Mouse (Mus musculus) gonadal fat pad, adult 2 months (tissue): ENCODE data around the gene Cacng3. TPM values are rescaled to one million over a fixed set of nuclear protein-coding genes. Genes with fewer than 3 reads are reported as not detected.

Experiments
- DNase-seq: peaks from one replicate; pipeline ENCODE4 v3.0.0-alpha.2; 2012; ENCODE audit warnings: low read depth
- polyA plus RNA-seq: library from polyadenylated mRNA; depleted of rRNA; stranded (reverse); fragments of >200 nt; gene quantifications from 2 replicates; pipeline ENCODE4 v1.2.3, GENCODE M21; 2012

Gene Cacng3
- polyA plus RNA-seq, 1 experiment = not detected

DNA sequence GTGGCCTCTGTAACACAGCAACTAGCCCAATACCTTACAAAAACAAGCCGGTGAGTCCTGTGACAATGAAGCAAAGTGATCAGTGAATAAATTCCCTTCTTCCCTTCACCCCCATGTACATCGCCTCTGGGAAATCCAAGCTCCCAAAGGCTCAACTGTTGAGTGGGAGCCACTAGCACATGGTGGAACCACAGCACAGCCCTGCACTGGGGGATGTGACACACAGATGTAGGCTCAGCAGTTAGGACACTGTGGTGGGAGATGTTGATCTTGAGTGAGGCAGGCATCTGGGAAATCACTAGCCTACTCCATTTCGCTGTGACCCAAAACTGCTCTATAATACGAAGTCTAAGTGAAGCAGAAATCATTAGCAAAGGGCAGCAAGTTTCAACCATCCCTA lies 48.2 kb downstream of the Cacng3 start:
- no peak for DNase-seq

DNA sequence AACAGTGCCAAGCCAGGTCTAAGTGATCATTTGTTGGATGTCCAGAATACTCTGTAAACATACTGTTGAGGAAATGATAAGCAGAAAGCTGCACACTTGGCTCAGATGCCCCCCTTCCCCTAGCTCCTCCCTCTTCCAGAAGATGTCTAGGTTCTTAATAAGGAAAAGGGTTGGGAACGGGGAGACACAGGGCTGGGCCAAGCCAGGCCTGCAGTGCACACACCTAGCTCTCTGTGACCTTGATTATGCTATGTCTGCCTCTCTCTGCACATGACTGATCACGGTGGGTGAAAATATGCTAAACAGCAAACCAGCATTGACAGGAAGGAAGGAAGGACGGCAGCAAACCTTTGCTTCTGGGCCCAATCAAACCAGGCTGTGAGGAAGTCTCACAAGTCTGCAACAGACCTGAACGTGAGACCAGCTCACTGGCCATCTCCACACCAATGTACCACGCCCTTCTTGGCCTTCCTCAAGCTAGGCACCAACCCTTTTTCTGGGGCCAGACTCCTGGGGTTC lies 53.1 kb downstream of the Cacng3 start:
- DNase-seq = no peak

DNA sequence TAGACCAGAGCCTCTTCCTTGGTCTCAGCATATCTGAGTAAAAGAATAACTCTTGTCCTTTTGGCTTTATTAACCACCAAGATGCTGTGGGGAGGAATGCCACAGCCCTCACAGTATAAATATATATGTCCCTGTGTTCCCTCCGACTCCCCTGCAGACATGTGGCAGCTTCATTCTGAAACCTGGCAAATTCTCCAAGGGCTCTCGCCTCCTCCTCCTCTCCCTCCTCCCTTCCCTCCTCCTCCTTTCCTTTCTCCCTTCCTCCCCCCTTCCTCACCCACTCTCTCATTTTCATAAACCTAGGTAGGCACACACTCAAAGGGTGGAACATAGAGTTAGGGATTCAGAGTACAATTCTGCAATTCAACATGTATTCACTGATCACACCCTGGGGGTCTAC lies 56.1 kb downstream of the Cacng3 start:
- DNase-seq = no peak

DNA sequence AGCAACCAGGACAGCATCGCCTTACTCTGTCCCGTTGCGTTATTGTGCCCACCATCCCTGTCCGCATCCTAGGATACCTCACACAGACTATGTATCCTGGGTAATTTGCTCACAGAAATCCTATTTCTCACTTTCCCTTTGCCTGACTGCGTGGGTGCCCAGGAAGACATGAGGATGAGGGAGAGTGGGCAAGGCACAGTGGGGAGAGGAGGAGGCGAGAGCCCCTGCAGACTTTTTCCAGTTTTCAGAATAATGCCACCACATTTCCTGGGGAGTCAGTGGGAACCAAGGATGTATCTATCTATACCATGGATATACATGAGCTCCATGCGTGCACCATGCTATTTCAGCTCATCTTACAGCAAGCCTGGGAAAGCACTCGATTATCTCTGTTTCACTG lies 57.9 kb downstream of the Cacng3 start:
- no peak for DNase-seq

DNA sequence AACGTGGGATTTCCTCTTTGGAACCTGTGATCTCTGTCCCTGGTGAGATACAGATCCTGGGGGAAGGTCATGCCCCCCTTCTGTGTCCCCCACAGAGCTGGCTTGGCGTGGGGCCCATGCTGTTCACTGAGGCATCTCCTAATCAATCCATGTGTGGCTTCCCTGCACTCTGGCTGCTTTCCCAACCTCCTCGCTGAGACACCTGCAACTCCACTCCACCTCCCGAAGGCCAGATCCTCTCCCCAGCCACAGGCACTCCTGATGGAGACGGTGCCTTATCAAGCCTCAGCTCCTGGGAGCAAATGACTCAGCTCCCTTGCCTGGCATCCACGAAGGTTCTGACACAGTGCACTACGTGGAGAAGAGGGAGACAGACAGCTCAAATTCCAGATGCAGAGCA lies 58.6 kb downstream of the Cacng3 start:
- no peak for DNase-seq

DNA sequence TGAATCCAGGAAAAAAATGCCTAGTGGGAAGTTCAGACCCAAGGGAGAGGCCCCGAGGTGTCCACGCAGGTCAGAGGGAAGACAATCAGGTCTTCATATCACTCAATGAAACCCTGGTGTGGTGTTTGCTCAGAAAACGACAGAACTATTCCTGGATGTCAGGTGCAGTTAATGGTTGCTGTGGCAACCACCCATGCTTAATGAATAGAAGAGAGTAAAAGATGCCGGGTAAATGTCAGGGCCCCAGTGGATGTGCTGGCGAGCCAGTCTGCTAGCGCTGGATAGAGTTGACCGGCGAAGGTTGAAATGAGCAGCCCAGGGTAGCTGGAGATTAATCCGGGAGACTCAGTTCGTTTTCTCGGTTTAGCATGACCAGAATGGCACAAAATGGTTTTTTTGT lies 65.0 kb downstream of the Cacng3 start:
- DNase-seq = no peak

DNA sequence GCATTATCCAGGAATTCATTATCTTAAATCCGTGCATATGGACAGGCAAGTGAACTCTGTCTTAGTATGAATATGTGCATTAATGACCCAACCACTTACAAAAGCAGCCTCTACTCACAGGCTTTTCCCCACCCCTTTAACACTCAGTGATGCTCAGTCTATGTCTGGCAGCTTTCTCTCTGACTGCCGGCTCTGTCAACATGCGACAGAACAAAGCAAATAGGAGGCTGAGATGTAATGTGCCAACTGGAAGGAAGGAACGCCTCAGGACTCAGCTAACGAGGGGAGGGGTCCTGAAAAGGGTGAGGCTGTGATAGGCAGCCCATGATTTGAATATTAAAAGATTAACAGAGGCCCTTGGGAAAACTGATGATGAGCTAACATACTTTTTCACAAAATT lies 68.2 kb downstream of the Cacng3 start:
- no peak for DNase-seq

DNA sequence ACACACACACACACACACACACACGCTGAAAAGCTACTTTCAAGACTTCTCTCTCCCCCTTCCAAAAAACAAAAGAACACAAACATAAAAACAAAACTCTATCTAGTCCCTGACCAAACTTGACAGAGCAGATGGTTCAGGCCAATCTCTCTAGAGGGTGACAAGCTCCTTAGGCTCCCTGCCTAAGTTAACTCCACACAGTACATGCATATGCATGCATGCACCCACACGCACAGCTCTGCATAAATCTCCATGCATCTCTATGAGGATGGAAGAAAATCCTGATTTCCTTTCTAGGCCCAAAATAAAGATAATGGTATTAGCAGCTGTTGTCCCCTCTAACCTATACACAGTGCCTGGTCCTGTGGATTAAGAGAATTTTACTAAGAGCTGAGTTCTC lies 70.4 kb downstream of the Cacng3 start:
- no peak for DNase-seq

DNA sequence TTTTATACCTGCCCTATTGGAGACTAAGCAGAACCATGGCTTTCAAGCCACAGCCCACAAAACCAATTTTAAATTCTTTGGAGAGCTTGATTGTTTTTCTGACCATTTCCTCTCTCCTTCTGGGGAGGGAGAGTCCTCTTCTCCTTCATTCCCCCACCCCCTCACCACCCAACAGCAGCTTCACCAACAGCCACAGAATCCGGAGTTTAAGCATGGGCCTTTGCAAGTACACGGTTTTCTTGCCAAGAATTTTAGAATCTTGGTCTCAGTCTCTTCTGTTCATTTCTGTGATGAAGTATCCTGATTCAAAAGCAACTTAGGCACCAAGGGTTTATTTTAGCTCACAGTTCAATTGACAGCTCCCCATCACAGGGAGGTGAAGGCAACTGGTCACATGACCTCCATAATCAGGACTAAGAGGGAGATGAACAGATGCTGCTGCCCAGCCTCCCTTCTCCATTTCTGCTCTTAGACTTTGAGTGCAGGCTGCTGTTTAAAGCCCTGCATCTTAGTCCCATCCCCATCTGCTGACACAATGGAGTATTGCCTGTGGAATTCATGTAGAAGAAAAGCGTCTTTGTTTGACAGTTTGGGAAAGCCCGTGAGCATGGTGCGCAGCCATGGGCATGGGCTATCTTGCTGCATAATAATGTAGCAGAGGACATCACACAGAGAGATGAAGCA lies 85.8 kb downstream of the Cacng3 start:
- DNase-seq = no peak

DNA sequence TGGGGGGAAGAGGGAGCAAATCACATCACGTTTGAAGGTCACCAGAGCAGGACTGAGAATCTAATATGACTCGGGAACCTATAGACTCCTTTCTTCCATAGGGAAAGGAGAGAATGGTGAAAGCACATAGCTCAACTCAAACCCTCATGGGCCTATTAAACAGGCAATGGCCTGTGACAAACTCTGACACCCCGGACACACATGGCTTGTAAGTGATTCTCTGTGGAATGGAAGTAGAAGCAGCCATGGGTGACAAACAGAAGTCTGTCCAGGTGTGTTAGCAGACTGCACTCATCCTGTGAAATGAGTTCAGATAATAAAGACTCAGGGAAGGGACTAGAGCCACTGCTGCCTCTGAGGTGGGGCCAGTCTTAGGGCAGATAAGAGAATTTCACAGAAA lies 88.4 kb downstream of the Cacng3 start:
- no peak for DNase-seq

DNA sequence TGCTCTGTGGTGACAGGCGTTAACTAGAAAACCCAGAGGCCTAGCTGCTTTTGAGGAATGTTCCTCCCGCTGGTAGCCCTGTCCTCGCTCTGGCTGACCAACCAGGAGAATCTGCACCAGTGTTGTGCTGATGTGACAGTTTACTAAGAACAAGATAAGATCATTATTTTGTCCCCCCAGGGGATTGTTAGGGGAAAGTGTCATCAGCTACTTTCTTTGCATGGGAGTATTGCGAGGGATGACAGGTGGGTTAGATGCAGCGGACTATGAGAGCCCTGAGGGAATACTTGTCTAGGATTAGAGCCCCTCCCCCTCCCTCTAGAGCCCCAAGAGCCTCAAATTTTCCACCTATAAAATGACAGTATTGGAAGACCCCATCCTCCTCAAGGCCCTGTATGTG lies 94.2 kb downstream of the Cacng3 start:
- DNase-seq = no peak

DNA sequence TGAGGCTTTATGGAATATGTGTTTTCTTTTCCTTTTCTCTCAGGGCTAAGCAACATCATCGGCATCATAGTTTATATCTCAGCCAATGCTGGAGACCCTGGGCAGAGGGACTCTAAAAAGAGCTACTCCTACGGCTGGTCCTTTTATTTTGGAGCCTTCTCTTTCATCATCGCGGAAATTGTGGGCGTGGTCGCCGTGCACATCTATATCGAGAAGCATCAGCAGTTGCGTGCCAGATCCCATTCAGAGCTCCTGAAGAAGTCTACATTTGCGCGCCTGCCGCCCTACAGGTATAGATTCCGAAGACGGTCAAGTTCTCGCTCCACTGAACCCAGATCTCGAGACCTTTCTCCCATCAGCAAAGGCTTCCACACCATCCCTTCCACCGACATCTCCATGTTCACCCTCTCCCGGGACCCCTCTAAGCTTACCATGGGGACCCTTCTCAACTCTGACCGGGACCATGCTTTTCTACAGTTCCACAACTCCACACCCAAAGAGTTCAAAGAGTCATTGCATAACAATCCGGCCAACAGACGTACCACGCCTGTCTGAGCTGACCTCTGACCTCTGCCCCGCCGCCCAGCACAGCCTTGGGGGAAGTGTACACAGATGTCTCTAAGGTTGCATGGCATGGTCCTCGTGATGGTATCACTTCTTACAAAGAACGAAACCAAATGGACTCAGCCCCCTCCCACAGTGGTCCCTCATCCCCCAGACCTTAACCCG lies 98.2 kb downstream of the Cacng3 start:
- DNase-seq = no peak

DNA sequence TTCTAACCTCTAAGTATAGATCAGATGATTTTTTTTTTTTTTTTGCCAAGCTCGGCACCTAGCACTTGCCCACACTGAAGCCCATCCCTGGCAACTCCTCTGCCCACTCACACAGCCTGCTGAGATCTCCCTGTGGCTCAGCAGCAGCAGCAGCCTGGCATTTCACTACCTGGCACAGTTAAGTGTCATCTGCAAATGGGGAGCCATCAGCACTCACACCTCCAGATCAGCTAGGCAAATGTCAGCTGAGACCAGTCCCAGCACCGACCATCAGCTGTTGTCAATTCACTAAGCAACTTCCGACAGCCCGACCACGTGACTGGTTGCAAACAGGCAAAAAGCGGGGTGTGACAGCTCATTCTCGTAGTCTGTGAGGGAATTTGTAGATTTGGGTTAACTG lies 109.3 kb downstream of the Cacng3 start:
- no peak for DNase-seq

DNA sequence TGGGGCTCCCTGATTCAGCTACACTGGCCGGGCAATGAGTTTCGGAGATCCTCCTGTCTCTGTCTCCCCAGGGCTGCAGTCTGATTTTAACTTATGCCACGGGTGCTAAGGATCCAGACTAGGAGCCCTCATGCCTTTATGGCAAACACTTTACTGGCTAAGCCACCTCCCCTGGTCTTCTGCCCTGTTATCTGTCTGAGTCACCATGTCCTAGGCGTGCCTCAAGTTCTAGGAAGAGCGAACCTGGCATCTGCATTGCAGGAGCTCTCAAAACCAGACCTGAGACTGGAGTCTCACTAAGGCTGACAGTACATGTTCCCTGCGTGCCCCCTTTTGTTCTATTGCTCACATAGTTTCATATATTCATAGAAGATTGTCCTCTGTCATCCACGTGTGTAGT lies 119.6 kb downstream of the Cacng3 start:
- no peak for DNase-seq

DNA sequence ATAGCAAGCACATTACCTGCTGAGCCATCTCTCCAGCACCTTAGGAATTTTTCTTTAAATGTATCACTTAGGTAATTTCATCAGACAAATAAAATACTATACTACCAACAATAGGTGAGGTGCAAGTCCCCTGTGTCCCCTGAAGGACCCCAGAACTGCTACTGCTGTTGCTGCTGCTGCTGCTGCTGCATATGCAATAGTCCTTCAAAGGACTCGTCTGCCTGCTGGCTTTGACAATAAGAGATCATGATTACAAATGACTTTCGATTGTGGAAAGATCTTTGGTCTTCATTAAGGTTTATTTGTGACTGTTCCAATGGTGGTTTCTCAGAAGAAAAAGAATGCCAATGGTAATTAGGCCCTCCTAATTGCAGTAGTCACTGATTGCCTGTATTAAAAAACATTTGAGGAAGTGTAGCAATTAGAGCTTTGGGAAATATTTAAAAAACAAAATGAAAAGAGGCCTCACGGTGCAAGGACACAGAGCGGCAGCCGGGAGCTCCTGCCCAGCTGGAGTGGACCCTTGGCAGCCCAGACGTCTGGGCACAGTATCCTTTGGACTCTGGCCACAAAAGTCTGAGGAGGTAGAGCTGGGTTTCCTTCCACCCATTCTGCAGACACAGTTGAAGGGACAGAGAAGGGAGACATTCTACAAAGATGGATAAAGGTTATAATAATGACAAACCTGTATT lies 123.5 kb downstream of the Cacng3 start:
- DNase-seq = no peak

DNA sequence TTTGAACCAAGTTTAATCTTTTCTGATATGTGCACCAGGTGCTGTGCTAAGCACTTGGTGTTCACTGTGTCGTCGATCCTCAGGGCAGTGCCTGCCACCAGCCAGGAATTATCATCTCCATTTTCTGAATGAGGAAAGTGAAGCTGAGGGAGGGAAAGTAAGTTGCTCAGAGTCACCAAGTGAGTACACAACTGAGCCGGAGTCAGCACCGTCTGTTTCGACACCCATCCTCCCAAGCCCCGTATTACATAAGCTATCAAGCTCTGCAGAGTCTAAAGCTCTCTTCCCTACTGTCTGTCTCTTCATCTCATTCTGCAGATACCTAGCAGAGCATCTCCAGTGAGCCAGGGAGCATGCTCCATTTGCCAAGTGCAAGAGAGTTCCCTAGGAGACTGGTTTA lies 124.8 kb downstream of the Cacng3 start:
- DNase-seq = no peak

DNA sequence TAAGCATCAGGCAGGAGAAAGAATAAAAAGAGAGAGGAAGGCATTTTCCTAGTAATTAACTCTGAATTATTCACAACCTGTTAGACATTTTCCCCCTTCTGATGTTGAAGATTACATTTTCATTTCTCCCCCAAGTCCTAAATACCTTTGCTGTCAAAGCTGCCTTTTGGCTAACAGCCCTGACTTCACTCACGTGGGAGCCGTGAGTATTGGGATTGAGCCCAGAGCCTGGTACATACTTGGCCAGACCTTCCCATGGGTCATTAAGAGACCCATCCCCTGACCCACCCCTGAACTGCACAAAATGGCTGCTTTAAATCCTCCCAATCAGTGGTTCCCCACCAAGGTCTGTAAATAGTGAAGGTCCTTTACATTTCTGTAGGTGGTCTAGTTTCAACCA lies 130.5 kb downstream of the Cacng3 start:
- no peak for DNase-seq

DNA sequence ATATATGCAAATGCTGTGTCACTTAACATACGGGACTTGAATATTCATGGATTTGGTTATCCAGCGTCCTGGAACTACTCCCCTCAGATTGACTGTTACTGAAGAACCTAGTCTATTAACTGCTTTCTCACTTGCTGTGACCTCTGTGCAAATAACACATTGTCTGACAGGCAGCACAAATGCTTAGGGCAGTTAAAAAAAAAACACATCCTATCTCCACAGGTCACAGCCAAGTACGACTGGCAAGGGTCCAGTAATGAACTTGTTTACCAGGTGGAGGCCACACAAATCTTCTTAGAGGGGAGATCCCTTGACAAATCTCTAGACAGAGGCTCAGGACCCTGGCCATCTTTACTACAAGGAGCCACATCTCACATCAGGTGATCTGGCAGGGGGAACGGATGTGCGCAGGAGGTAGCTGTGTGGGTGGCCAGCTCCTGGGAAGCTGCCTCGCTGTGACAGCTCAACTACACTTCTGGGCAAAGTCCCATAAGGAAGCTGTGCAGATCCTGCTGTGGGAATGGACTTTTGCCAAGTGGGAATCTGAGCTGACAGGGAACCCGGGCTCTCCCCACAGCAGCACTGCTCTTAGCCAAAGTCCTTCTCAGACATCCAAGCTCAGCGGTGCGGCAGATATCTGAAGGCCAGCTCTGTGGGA lies 133.7 kb downstream of the Cacng3 start:
- DNase-seq = no peak

DNA sequence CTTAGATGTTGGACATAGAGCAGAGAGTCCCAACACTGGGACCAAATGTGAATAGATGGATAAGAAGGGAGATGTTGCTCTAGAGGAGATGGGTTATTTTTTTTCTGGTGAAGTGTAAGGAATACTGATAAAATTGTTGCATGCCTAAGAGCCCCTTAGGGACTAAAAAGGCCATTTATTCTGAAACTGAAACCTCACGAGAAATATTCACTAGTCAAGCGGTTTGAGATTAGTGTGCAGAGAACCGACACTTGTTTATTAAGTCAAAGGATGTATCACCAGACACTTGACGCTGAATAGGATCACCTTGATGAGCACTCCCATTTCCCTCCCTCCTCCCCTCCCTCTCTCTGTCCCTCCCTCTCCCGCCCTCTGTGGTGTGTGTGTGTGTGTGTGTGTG lies 136.2 kb downstream of the Cacng3 start:
- DNase-seq = no peak

DNA sequence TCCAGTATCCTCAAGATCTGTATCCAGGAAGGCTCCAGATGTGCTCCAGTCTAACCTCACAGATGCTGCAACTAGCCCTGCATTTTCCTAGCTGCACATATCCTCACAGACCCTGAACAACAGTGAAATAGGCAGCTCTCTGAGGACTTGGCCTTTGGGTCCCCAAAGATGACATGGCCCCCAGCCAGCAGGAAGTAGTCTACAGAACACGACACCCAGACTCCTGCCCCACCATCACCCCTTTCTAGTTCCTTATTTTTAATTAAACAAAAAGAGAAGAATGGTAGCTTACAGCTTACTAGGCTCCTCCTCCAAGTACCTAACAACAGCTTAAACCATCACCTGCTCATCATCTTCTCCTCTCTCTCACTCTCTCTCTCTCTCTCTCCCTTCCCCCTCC lies 143.4 kb downstream of the Cacng3 start:
- no peak for DNase-seq

DNA sequence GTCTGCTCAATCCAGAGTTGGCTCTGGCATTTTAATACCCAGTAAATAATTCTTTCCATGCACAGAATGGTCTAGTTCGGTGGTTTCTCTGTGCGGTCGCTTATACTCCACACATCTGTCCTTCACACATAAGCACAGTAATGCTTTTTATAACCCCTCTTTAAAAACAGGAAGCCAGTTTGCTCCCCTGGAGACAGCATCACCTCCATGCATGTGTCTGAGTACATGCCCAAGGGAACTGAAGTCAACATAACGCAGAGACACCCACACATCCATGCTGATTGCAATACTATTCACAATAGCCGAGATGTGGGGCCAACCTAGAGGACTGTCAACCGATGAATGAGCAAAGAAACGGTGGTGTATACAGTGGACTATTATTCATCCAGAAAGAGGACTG lies 147.3 kb downstream of the Cacng3 start:
- DNase-seq = no peak
